Mouse (Mus musculus) G1E (cell line): ENCODE measurements around the gene Tab2.

Source experiments
- CTCF ChIP-seq: IDR thresholded peaks from 2 replicates; pipeline ENCODE4 v1.5.1; 2012; ENCODE audit warnings: low read depth, low read length, inconsistent platforms, mixed read lengths
- GATA2 ChIP-seq: IDR thresholded peaks from 2 replicates; pipeline ENCODE4 v1.6.1; 2012; ENCODE audit warnings: low read depth, low read length, inconsistent platforms, borderline replicate concordance

GRCm38 (mm10) chr10:7928996-7929395, 27.0 kb downstream of the Tab2 start:
- TF ChIP-seq CTCF, result no peak
- no peak for TF ChIP-seq GATA2
